Mouse (Mus musculus) limb, embryonic 12.5 days (tissue): Measurements from ENCODE around the gene Asphd2. TPM values are rescaled to one million over a fixed set of nuclear protein-coding genes. Genes with fewer than 3 reads are reported as not detected.
A peak's percentile ranks its signal among the peaks of the same experiment; 100 is the strongest.

ENCODE experiments used
- ATAC-seq: fragments of 200-750 bp; cut with Nextera tagmentation; 2 replicates; pipeline ENCODE4 v1.8.0; 2017; ENCODE audit warnings: low read depth, moderate TSS enrichment; ENCODE audit not compliant: insufficient number of reproducible peaks, insufficient read depth, low FRiP score, low TSS enrichment
- H3K27ac ChIP-seq: fragments of 300-500 bp; sonication (generic); 2 replicates; pipeline ENCODE4 v1.5.1; 2016; ENCODE audit warnings: mild to moderate bottlenecking, moderate library complexity
- H3K27me3 ChIP-seq: fragments of 300-500 bp; sonication (generic); 2 replicates; pipeline ENCODE4 v1.6.1; 2016; ENCODE audit warnings: mild to moderate bottlenecking, moderate library complexity
- H3K36me3 ChIP-seq: fragments of 300-500 bp; sonication (generic); 2 replicates; pipeline ENCODE4 v1.6.1; 2016; ENCODE audit warnings: mild to moderate bottlenecking, moderate library complexity
- H3K4me1 ChIP-seq: fragments of 300-500 bp; sonication (generic); replicated peaks from 2 replicates; pipeline ENCODE4 v1.6.1; 2016
- H3K4me2 ChIP-seq: fragments of 300-500 bp; sonication (generic); 2 replicates; pipeline ENCODE4 v1.6.1; 2016; ENCODE audit warnings: mild to moderate bottlenecking, moderate library complexity
- H3K4me3 ChIP-seq: fragments of 300-500 bp; sonication (generic); replicated peaks from 2 replicates; pipeline ENCODE4 v1.5.1; 2016; ENCODE audit warnings: mild to moderate bottlenecking
- H3K9ac ChIP-seq: fragments of 300-500 bp; sonication (generic); replicated peaks from 2 replicates; pipeline ENCODE4 v1.6.1; 2016; ENCODE audit warnings: mild to moderate bottlenecking, moderate library complexity
- H3K9me3 ChIP-seq: fragments of 300-500 bp; sonication (generic); 2 replicates; pipeline ENCODE4 v1.6.1; 2016; ENCODE audit warnings: mild to moderate bottlenecking, moderate library complexity
- WGBS: fragments of 180-500 bp; shearing (Covaris S2); methylation state at CpG from one replicate; pipeline ENCODE4 v1.1.7; 2016; 5-methylcytosine and 5-hydroxymethylcytosine counted together
- polyA plus RNA-seq: library from polyadenylated mRNA; unstranded; fragments of >200 nt; fragmentation: Nextera tagmentation; extraction: Ambion mirVana; gene quantifications from 2 replicates; pipeline ENCODE4 v1.2.1, GENCODE M21; 2016

Asphd2 gene
- polyA plus RNA-seq, 1 experiment from 2014 or later = 35.4 TPM

- no peak for ATAC-seq
- 92% methylated on average over 12 of the region's 12 CpGs for WGBS
- Histone ChIP-seq H3K27me3 (no peaks in the 10 kb centered on the region), H3K27ac (no peak overlapping the region), H3K9me3 (no peaks in the 10 kb centered on the region), H3K9ac (no peak overlapping the region), H3K4me1 (no peaks in the 10 kb centered on the region), H3K4me2 (no peak overlapping the region), H3K36me3 (peaks cover 96% of the 10 kb centered on the region), H3K4me3 (no peak overlapping the region)
These were observed 24.3 kb downstream of the Asphd2 start for GRCm38 (mm10) chr5:112370236-112370813.

GRCm38 (mm10) chr5:112369326-112369725 is 25.3 kb downstream of the Asphd2 start:
- no peak overlapping the region for H3K4me3 ChIP-seq
- H3K4me2 ChIP-seq = no peak overlapping the region
- no peak overlapping the region for H3K27ac ChIP-seq
- WGBS = 93% methylated on average over 13 of the region's 13 CpGs
- no peak for ATAC-seq
- peaks cover 96% of the 10 kb centered on the region for H3K36me3 ChIP-seq
- no peaks in the 10 kb centered on the region for H3K27me3 ChIP-seq
- H3K9me3 ChIP-seq = no peaks in the 10 kb centered on the region
- no peak overlapping the region for H3K9ac ChIP-seq
- peaks cover 9% of the 10 kb centered on the region for H3K4me1 ChIP-seq

- Histone ChIP-seq H3K4me3 (no peak overlapping the region), H3K27ac (no peak overlapping the region), H3K9ac (no peak overlapping the region), H3K36me3 (peaks cover 96% of the 10 kb centered on the region), H3K4me2 (no peak overlapping the region), H3K4me1 (peaks cover 16% of the 10 kb centered on the region), H3K9me3 (no peaks in the 10 kb centered on the region), H3K27me3 (no peaks in the 10 kb centered on the region)
- WGBS = 94% methylated on average over 10 of the region's 10 CpGs
- ATAC-seq = no peak
These were observed 26.0 kb downstream of the Asphd2 start for GRCm38 (mm10) chr5:112368666-112369065.

- H3K9me3 ChIP-seq = no peaks in the 10 kb centered on the region
- H3K4me1 ChIP-seq = peaks cover 18% of the 10 kb centered on the region
- H3K4me2 ChIP-seq = no peak overlapping the region
- H3K27ac ChIP-seq = no peak overlapping the region
- no peak for ATAC-seq
- H3K9ac ChIP-seq = no peak overlapping the region
- no peak overlapping the region for H3K4me3 ChIP-seq
- 89% methylated on average over 12 of the region's 12 CpGs for WGBS
- H3K36me3 ChIP-seq = peaks cover 96% of the 10 kb centered on the region
- no peaks in the 10 kb centered on the region for H3K27me3 ChIP-seq
These were observed 26.7 kb downstream of the Asphd2 start for GRCm38 (mm10) chr5:112367929-112368328.

DNA sequence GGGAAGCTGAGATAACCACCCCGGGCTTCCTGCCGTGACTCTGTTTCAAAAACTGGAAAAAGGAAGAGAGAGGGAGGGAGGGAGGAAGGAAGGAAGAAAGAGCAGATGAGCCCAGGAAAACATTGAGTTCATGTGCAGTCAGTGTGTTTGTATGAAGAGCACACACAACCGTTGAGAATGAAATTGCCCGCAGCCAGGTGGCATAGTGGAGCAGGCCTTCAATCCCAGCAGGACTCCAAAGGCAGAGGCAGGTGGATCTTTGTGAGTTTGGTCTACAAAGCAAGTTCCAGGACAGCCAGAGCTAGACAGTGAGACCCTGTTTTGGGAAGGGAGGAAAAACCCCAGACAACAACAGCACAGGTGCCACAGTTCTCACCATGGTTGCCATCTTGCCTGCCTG is 27.3 kb downstream of the Asphd2 start:
- Histone ChIP-seq H3K9me3 (no peaks in the 10 kb centered on the region), H3K9ac (no peak overlapping the region), H3K4me3 (no peak overlapping the region), H3K4me2 (no peak overlapping the region), H3K27me3 (no peaks in the 10 kb centered on the region), H3K4me1 (peaks cover 18% of the 10 kb centered on the region), H3K27ac (no peak overlapping the region), H3K36me3 (peaks cover 96% of the 10 kb centered on the region)
- WGBS = 86% methylated on average over 4 of the region's 4 CpGs
- no peak for ATAC-seq

- no peak for ATAC-seq
- Histone ChIP-seq H3K36me3 (peaks cover 96% of the 10 kb centered on the region), H3K4me1 (peaks cover 18% of the 10 kb centered on the region), H3K9me3 (no peaks in the 10 kb centered on the region), H3K4me3 (no peak overlapping the region), H3K9ac (no peak overlapping the region), H3K4me2 (no peak overlapping the region), H3K27ac (no peak overlapping the region), H3K27me3 (no peaks in the 10 kb centered on the region)
- WGBS = 92% methylated on average over 6 of the region's 6 CpGs
These were observed 27.8 kb downstream of the Asphd2 start for GRCm38 (mm10) chr5:112366879-112367278.

DNA sequence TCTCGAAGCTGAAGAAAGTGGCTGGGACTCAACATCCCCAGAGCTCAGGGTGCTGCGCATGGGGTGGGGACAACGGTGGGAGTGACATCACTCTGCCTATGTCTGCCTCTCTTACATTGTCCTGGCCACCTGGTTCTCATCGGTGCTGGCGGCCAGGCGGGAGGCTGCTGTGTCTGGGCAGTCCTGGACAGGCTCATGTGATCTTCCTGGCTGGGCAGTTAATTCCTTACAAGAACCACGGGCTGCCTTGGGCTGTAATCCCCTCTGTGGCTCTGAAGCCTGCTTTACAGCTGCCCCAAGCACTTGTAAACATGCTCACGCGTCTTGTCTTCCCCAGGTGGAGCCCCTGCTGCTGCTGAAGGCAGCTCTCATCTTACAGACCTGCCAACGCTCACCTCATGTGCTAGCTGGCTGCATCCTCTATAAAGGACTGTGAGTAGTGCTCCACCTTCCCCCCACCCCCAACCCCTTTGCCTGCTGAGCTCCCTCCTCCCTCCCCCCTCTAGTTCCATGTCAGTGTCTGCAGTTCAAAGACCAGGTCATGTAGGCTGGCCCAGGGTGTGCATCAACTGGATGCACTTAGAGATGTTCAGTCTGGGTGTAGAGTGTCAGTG is 30.4 kb downstream of the Asphd2 start:
- Histone ChIP-seq H3K9ac (peak overlapping the region; percentile 35; the same call in 1 of the 2 replicates), H3K27ac (peak overlapping the region; percentile 83), H3K27me3 (no peaks in the 10 kb centered on the region), H3K36me3 (peaks cover 73% of the 10 kb centered on the region), H3K9me3 (no peaks in the 10 kb centered on the region), H3K4me3 (no peak overlapping the region), H3K4me1 (peaks cover 25% of the 10 kb centered on the region), H3K4me2 (peak overlapping the region; percentile 2; the same call in 1 of the 2 replicates)
- 26% methylated on average over 10 of the region's 10 CpGs for WGBS
- peak; percentile 77; the same call in 1 of the 2 replicates for ATAC-seq

DNA sequence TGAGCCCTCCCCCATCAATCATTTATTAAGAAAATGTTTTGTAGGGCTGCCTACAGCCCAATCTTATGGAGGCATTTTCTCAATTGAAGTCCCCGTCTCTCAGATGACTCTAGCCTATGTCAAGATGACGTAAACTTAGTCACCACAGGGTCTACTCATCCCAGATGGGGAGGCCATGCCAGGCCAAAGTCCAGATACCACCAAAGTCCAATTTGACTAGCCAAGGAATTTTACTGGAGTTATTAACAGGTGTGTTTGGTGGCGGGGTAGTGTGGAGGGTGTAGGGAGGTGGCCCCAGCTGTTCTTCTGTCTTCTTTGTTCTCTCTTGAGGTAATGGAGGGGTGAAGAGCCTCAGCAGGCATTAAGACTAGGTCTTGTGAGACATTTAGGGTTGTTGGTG is 34.6 kb downstream of the Asphd2 start:
- no peaks in the 10 kb centered on the region for H3K27me3 ChIP-seq
- H3K4me2 ChIP-seq = no peak overlapping the region
- no peak overlapping the region for H3K4me3 ChIP-seq
- 79% methylated on average over 3 of the region's 3 CpGs for WGBS
- no peak overlapping the region for H3K9ac ChIP-seq
- no peaks in the 10 kb centered on the region for H3K9me3 ChIP-seq
- ATAC-seq = no peak
- H3K27ac ChIP-seq = peak overlapping the region; percentile 53; the same call in 1 of the 2 replicates
- peaks cover 74% of the 10 kb centered on the region for H3K36me3 ChIP-seq
- H3K4me1 ChIP-seq = peaks cover 23% of the 10 kb centered on the region

DNA sequence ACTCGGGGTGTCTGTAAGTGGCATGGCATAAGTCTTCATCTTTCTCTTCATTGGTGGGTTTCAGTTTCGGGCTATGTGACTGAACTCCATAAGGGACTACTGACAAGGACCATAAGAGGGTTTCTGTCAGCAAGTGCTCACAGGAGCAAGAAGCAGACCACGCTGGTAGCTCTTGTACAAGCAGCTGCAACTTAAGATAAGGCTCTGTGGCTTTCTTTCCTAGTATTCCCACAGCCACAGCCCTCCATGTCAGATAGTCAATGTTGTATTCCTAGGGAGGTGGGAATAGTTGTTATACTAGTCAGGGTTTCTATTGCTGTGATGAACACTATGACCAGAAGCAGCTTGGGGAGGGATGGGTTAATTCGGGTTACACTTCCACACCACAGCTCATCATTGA is 35.1 kb downstream of the Asphd2 start:
- Histone ChIP-seq H3K4me3 (no peak overlapping the region), H3K36me3 (peaks cover 74% of the 10 kb centered on the region), H3K4me2 (no peak overlapping the region), H3K4me1 (peaks cover 17% of the 10 kb centered on the region), H3K27ac (no peak overlapping the region), H3K9me3 (no peaks in the 10 kb centered on the region), H3K9ac (no peak overlapping the region), H3K27me3 (no peaks in the 10 kb centered on the region)
- 82% methylated on average over 4 of the region's 4 CpGs for WGBS
- no peak for ATAC-seq

DNA sequence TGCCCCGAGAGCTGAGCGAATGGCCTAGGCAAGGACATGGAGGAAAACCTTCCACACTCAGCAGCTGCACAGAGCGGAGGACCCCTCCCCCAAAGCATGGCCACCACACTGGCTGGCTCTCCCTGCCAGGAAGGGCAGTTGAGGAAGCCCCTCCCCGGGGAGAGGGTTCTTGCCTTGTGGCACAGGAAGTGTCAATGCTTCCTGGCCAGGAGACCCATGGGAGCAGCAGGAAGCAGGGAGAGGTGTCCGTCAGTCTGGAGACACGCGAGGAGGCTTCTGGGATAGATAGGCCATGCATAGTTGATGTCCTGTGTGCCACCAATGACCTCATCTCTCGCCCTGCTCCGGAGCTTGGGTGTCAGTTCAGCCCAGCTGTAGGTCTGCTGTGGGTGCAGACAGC is 38.3 kb downstream of the Asphd2 start:
- ATAC-seq = no peak
- H3K36me3 ChIP-seq = peaks cover 76% of the 10 kb centered on the region
- WGBS = 90% methylated on average over 9 of the region's 9 CpGs

DNA sequence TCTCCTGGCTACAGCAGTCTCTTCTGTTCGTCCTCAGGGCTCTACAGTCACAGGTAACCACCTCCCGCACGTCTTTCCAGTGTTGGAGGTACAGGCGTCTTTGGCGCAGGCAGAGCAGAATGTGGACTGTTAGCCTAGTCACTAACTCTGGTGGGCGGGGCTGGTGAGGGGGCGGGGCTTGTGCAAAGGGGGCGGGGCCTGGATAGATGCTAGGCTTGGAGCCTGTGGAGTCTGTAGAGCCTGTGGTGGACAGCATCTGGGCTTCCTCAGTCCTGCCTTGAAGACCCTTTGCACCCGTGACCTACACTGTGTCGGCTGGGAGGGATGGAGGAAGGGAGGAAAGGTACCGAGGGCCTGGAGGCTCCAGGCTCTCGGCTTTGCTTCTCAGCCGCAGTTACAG is 38.8 kb downstream of the Asphd2 start, which contains the start of gene Gm6583:
Gm6583 (minus strand) TSS at position 124 of the 400 bp plus-strand sequence.
- H3K9me3 ChIP-seq = no peaks in the 10 kb centered on the region
- peaks cover 6% of the 10 kb centered on the region for H3K4me1 ChIP-seq
- H3K36me3 ChIP-seq = peaks cover 80% of the 10 kb centered on the region
- no peak for ATAC-seq
- no peaks in the 10 kb centered on the region for H3K27me3 ChIP-seq
- no peak within 1 kb of the TSS for H3K4me2 ChIP-seq
- WGBS = 57% methylated on average over 13 of the region's 13 CpGs
- no peak within 1 kb of the TSS for H3K27ac ChIP-seq
- no peak within 1 kb of the TSS for H3K9ac ChIP-seq
- H3K4me3 ChIP-seq = no peak within 1 kb of the TSS

More for the DNA sequence above, 38.3 kb downstream of the Asphd2 start:
- Histone ChIP-seq H3K4me2 (no peak overlapping the region), H3K27me3 (no peaks in the 10 kb centered on the region), H3K4me3 (no peak overlapping the region), H3K27ac (no peak overlapping the region), H3K9ac (no peak overlapping the region), H3K9me3 (no peaks in the 10 kb centered on the region), H3K4me1 (peaks cover 6% of the 10 kb centered on the region)

DNA sequence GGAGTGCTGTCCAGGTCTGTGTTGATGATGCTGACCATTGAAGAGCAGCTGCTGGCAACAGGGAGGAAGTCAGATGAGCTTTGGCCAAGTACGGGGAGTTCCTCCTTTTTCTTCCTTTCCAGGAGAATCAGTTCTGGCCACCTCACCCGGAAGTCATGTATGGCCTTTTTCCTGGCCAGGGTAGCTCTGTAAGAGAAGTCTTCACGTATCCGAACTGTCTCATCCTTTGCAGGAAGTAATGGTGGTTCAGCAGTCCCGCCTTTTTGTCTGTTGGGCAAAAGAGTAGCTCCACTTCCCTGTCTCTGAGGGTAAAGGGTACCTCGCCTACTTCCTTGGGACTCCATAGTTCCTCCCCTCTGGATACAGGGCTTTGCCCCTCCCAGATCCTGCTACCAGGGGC is 39.2 kb downstream of the Asphd2 start:
- WGBS = 83% methylated on average over 6 of the region's 6 CpGs
- H3K4me2 ChIP-seq = no peak overlapping the region
- H3K9me3 ChIP-seq = no peaks in the 10 kb centered on the region
- H3K36me3 ChIP-seq = peaks cover 84% of the 10 kb centered on the region
- peaks cover 6% of the 10 kb centered on the region for H3K4me1 ChIP-seq
- ATAC-seq = no peak
- H3K27me3 ChIP-seq = no peaks in the 10 kb centered on the region
- H3K9ac ChIP-seq = no peak overlapping the region
- H3K4me3 ChIP-seq = no peak overlapping the region
- no peak overlapping the region for H3K27ac ChIP-seq
